Mouse (Mus musculus) adrenal gland, postnatal 36 days (tissue): ENCODE measurements around the gene Gmeb1. TPM values are rescaled to one million over a fixed set of nuclear protein-coding genes. Genes with fewer than 3 reads are reported as not detected.
A peak's percentile ranks its signal among the peaks of the same experiment; 100 is the strongest.
"Not testable (repeated sequence)": the region's sequence is repeated elsewhere in the genome, so short reads cannot be mapped to it uniquely, and the experiment has no call there.

Experiments
- DNase-seq, 2 experiments: peaks; one replicate each; pipeline ENCODE4 v3.0.0; 2021; ENCODE audit warnings: mixed read lengths in 1 of 2
- long read RNA-seq, 2 experiments: library from polyadenylated mRNA; stranded (forward); transcript quantifications; one replicate each; pipeline ENCODE4 v2.0.0; 2021; ENCODE audit warnings: borderline sequencing depth in 2 of 2
- total RNA-seq, 2 experiments: library from RNA; stranded (reverse); gene quantifications; 2 replicates each; pipeline ENCODE4 v1.2.3; 2021

The Gmeb1 gene
- total RNA-seq = 10 to 100 TPM; 16.4 to 20.5 TPM
- long read RNA-seq, experiment 1, partial matches to known transcripts = 1 of 8 reads
- long read RNA-seq, experiment 1, other reads (novel, unspliced or antisense) = 6 of 8 reads
- long read RNA-seq, experiment 2, partial matches to known transcripts = 0 of 2 reads
- long read RNA-seq, experiment 2, other reads (novel, unspliced or antisense) = 0 of 2 reads

- peak; percentile 79 to 90 for DNase-seq
Observed at GRCm38 (mm10) chr4:132261514-132262357, at the start of gene Gmeb1. Gene Gmeb1, minus strand, starts transcription at chr4:132261602.

- peak; percentile 30 to 66 for DNase-seq
Observed at GRCm38 (mm10) chr4:132309849-132310472, 48.6 kb upstream of the Gmeb1 start.

- peak in 1 of 2 experiments; percentile 26 for DNase-seq
Observed at GRCm38 (mm10) chr4:132309140-132309848, 47.9 kb upstream of the Gmeb1 start.

- DNase-seq = peak; percentile 89 to 91
Observed at GRCm38 (mm10) chr4:132308437-132309139, 47.2 kb upstream of the Gmeb1 start.

- DNase-seq = no peak
Observed at GRCm38 (mm10) chr4:132306004-132306403, 44.6 kb upstream of the Gmeb1 start.

GRCm38 (mm10) chr4:132305276-132305675, 43.9 kb upstream of the Gmeb1 start:
- DNase-seq = no peak

- not testable (repeated sequence) for DNase-seq
Observed at GRCm38 (mm10) chr4:132303484-132303883, 42.1 kb upstream of the Gmeb1 start.

GRCm38 (mm10) chr4:132302939-132303479, 41.6 kb upstream of the Gmeb1 start, which contains the start of gene Rab42:
Gene Rab42, minus strand, starts transcription at chr4:132303385.
- peak; percentile 55 to 69 for DNase-seq

GRCm38 (mm10) chr4:132301965-132302938, 40.9 kb upstream of the Gmeb1 start:
- peak in 1 of 2 experiments; percentile 31 for DNase-seq

GRCm38 (mm10) chr4:132301486-132301885, 40.1 kb upstream of the Gmeb1 start:
- DNase-seq = peak; percentile 38 to 39

- DNase-seq = no peak
Observed at GRCm38 (mm10) chr4:132299849-132300248, 38.4 kb upstream of the Gmeb1 start.

- no peak for DNase-seq
Observed at GRCm38 (mm10) chr4:132295696-132296390, 34.4 kb upstream of the Gmeb1 start.

GRCm38 (mm10) chr4:132293682-132294240, 32.4 kb upstream of the Gmeb1 start:
- no peak for DNase-seq

- peak; percentile 57 to 72 for DNase-seq
Observed at GRCm38 (mm10) chr4:132292988-132293387, 31.6 kb upstream of the Gmeb1 start.

GRCm38 (mm10) chr4:132291624-132292335, 30.4 kb upstream of the Gmeb1 start:
- no peak for DNase-seq

- no peak for DNase-seq
Observed at GRCm38 (mm10) chr4:132291056-132291455, 29.7 kb upstream of the Gmeb1 start.

GRCm38 (mm10) chr4:132288840-132289239, 27.4 kb upstream of the Gmeb1 start:
- not testable (repeated sequence) for DNase-seq

GRCm38 (mm10) chr4:132275949-132276348, 14.5 kb upstream of the Gmeb1 start:
- no peak for DNase-seq
